Mouse (Mus musculus) neural tube, embryonic 11.5 days (tissue): ENCODE measurements at regions not wholly inside any gene's neighbourhood (a gene's known extent, or its start where the extent isn't known, plus 50 kb on each side); places are given as distances from the start of the nearest gene placed in this dataset.

Source experiments
- ATAC-seq: fragments of 200-750 bp; cut with Nextera tagmentation; 2 replicates; pipeline ENCODE4 v1.8.0; 2017; ENCODE audit warnings: moderate number of reproducible peaks, mild to moderate bottlenecking, moderate TSS enrichment, moderate library complexity; ENCODE audit not compliant: insufficient read depth, low FRiP score, low TSS enrichment
- DNase-seq: peaks from one replicate; pipeline ENCODE4 v3.0.0-alpha.2; 2015; ENCODE audit warnings: low spot score
- H3K27ac ChIP-seq: fragments of 300-500 bp; sonication (generic); 2 replicates; pipeline ENCODE4 v1.5.1; 2014; ENCODE audit warnings: low read depth, mild to moderate bottlenecking, low read length
- H3K27me3 ChIP-seq: fragments of 300-500 bp; sonication (generic); 2 replicates; pipeline ENCODE4 v1.6.1; 2014; ENCODE audit warnings: mild to moderate bottlenecking, low read length, mixed read lengths; ENCODE audit not compliant: control insufficient read depth, insufficient read depth
- H3K36me3 ChIP-seq: fragments of 300-500 bp; sonication (generic); 2 replicates; pipeline ENCODE4 v1.6.1; 2014; ENCODE audit warnings: mild to moderate bottlenecking, low read length, moderate library complexity, mixed read lengths; ENCODE audit not compliant: control insufficient read depth, insufficient read depth
- H3K4me1 ChIP-seq: fragments of 300-500 bp; sonication (generic); 2 replicates; pipeline ENCODE4 v1.6.1; 2014; ENCODE audit warnings: low read length, mixed read lengths; ENCODE audit not compliant: control insufficient read depth, insufficient read depth
- H3K4me2 ChIP-seq: fragments of 300-500 bp; sonication (generic); 2 replicates; pipeline ENCODE4 v1.6.1; 2014; ENCODE audit warnings: low read depth, mild to moderate bottlenecking, moderate library complexity
- H3K4me3 ChIP-seq: fragments of 300-500 bp; sonication (generic); 2 replicates; pipeline ENCODE4 v1.5.1; 2014; ENCODE audit warnings: low read depth, low read length
- H3K9ac ChIP-seq: fragments of 300-500 bp; sonication (generic); 2 replicates; pipeline ENCODE4 v1.6.1; 2014; ENCODE audit warnings: mild to moderate bottlenecking, low read length
- H3K9me3 ChIP-seq: fragments of 300-500 bp; sonication (generic); 2 replicates; pipeline ENCODE4 v1.6.1; 2016; ENCODE audit warnings: low read length; ENCODE audit not compliant: control insufficient read depth
- WGBS: fragments of 180-500 bp; shearing (Covaris S2); extraction: QIAGEN DNeasy Blood & Tissue Kit; methylation state at CpG from one replicate; pipeline ENCODE4 v1.1.7; 2014; 5-methylcytosine and 5-hydroxymethylcytosine counted together

GRCm38 (mm10) chr13:100962811-100963540 lies 129.7 kb upstream of the Slc30a5 start:
- Histone ChIP-seq H3K27me3 (no peaks in the 10 kb centered on the region), H3K4me3 (no peak overlapping the region), H3K9me3 (no peaks in the 10 kb centered on the region), H3K4me2 (no peak overlapping the region), H3K36me3 (no peaks in the 10 kb centered on the region), H3K4me1 (no peaks in the 10 kb centered on the region), H3K9ac (no peak overlapping the region), H3K27ac (no peak overlapping the region)
- ATAC-seq, result no peak
- DNase-seq, result no peak
- 79% methylated on average over 4 of the region's 4 CpGs for WGBS

GRCm38 (mm10) chr13:100954598-100955251 lies 121.5 kb upstream of the Slc30a5 start:
- no peaks in the 10 kb centered on the region for H3K9me3 ChIP-seq
- 85% methylated on average over 8 of the region's 8 CpGs for WGBS
- no peaks in the 10 kb centered on the region for H3K36me3 ChIP-seq
- no peak overlapping the region for H3K4me2 ChIP-seq
- no peaks in the 10 kb centered on the region for H3K4me1 ChIP-seq
- H3K27ac ChIP-seq, result no peak overlapping the region
- no peak overlapping the region for H3K4me3 ChIP-seq
- no peaks in the 10 kb centered on the region for H3K27me3 ChIP-seq
- H3K9ac ChIP-seq, result no peak overlapping the region
- DNase-seq (no peak), ATAC-seq (no peak)

- ATAC-seq, result no peak
- no peak for DNase-seq
- Histone ChIP-seq H3K4me2 (no peak overlapping the region), H3K4me3 (no peak overlapping the region), H3K9me3 (no peaks in the 10 kb centered on the region), H3K27ac (no peak overlapping the region), H3K4me1 (no peaks in the 10 kb centered on the region), H3K27me3 (no peaks in the 10 kb centered on the region), H3K9ac (no peak overlapping the region), H3K36me3 (no peaks in the 10 kb centered on the region)
- WGBS, result 54% methylated on average over 1 of the region's 1 CpGs
Measured at GRCm38 (mm10) chr13:100954106-100954505, 120.9 kb upstream of the Slc30a5 start.

GRCm38 (mm10) chr13:100951185-100951508 lies 117.9 kb upstream of the Slc30a5 start:
- no peaks in the 10 kb centered on the region for H3K27me3 ChIP-seq
- no peak for DNase-seq
- WGBS, result 100% methylated on average over 1 of the region's 1 CpGs

GRCm38 (mm10) chr13:100950348-100951184 lies 117.3 kb upstream of the Slc30a5 start:
- no peak overlapping the region for H3K4me2 ChIP-seq
- ATAC-seq (no peak), DNase-seq (peak; percentile 29)
- 30% methylated on average over 7 of the region's 7 CpGs for WGBS
- H3K4me1 ChIP-seq, result no peaks in the 10 kb centered on the region
- no peaks in the 10 kb centered on the region for H3K36me3 ChIP-seq
- no peak overlapping the region for H3K27ac ChIP-seq
- no peak overlapping the region for H3K4me3 ChIP-seq
- no peak overlapping the region for H3K9ac ChIP-seq
- no peaks in the 10 kb centered on the region for H3K9me3 ChIP-seq
- no peaks in the 10 kb centered on the region for H3K27me3 ChIP-seq

More at GRCm38 (mm10) chr13:100951185-100951508, 117.9 kb upstream of the Slc30a5 start:
- Histone ChIP-seq H3K9ac (no peak overlapping the region), H3K4me2 (no peak overlapping the region), H3K27ac (no peak overlapping the region), H3K4me1 (no peaks in the 10 kb centered on the region), H3K36me3 (no peaks in the 10 kb centered on the region), H3K4me3 (no peak overlapping the region), H3K9me3 (no peaks in the 10 kb centered on the region)
- no peak for ATAC-seq

GRCm38 (mm10) chr13:100943206-100943848 lies 110.1 kb upstream of the Slc30a5 start:
- H3K27ac ChIP-seq, result no peak overlapping the region
- no peak overlapping the region for H3K9ac ChIP-seq
- H3K4me3 ChIP-seq, result no peak overlapping the region
- ATAC-seq (no peak), DNase-seq (no peak)
- no peaks in the 10 kb centered on the region for H3K27me3 ChIP-seq
- H3K36me3 ChIP-seq, result no peaks in the 10 kb centered on the region
- H3K4me1 ChIP-seq, result no peaks in the 10 kb centered on the region
- no peak overlapping the region for H3K4me2 ChIP-seq
- WGBS, result 60% methylated on average over 5 of the region's 5 CpGs
- no peaks in the 10 kb centered on the region for H3K9me3 ChIP-seq

GRCm38 (mm10) chr13:100940791-100941190 lies 107.6 kb upstream of the Slc30a5 start:
- no peak for DNase-seq
- H3K4me2 ChIP-seq, result no peak overlapping the region
- H3K4me3 ChIP-seq, result no peak overlapping the region
- no peak overlapping the region for H3K27ac ChIP-seq
- WGBS, result 87% methylated on average over 13 of the region's 13 CpGs
- no peaks in the 10 kb centered on the region for H3K9me3 ChIP-seq
- H3K27me3 ChIP-seq, result no peaks in the 10 kb centered on the region
- H3K9ac ChIP-seq, result no peak overlapping the region
- no peak for ATAC-seq
- no peaks in the 10 kb centered on the region for H3K36me3 ChIP-seq
- no peaks in the 10 kb centered on the region for H3K4me1 ChIP-seq

GRCm38 (mm10) chr13:100939677-100940076 lies 106.5 kb upstream of the Slc30a5 start:
- Histone ChIP-seq H3K27ac (no peak overlapping the region), H3K9me3 (no peaks in the 10 kb centered on the region), H3K4me2 (no peak overlapping the region), H3K27me3 (no peaks in the 10 kb centered on the region), H3K36me3 (no peaks in the 10 kb centered on the region), H3K9ac (no peak overlapping the region), H3K4me1 (no peaks in the 10 kb centered on the region), H3K4me3 (no peak overlapping the region)
- 44% methylated on average over 4 of the region's 4 CpGs for whole genome bisulfite sequencing
- ATAC-seq, result peak; percentile 55; the same call in 1 of the 2 replicates
- peak; percentile 60 for DNase-seq
